Mouse (Mus musculus) ES-Bruce4 (cell line): ENCODE data around the gene Ptpn1. TPM values are rescaled to one million over a fixed set of nuclear protein-coding genes. Genes with fewer than 3 reads are reported as not detected.

ENCODE experiments used
- H3K27ac ChIP-seq: 2 replicates; pipeline ENCODE4 v1.5.1; 2012; ENCODE audit warnings: low read length, inconsistent platforms; ENCODE audit not compliant: insufficient read depth
- H3K27me3 ChIP-seq: 2 replicates; pipeline ENCODE4 v1.6.1; 2012; ENCODE audit warnings: mild to moderate bottlenecking, low read length, inconsistent platforms; ENCODE audit not compliant: control insufficient read depth, poor library complexity, insufficient read depth, severe bottlenecking
- H3K36me3 ChIP-seq: 2 replicates; pipeline ENCODE4 v1.6.1; 2012; ENCODE audit warnings: inconsistent platforms, mild to moderate bottlenecking, low read length, moderate library complexity; ENCODE audit not compliant: control insufficient read depth, poor library complexity, insufficient read depth, severe bottlenecking
- H3K4me1 ChIP-seq: one replicate; pipeline ENCODE4 v1.8.1; 2011; ENCODE audit warnings: low read length; ENCODE audit not compliant: control insufficient read depth, insufficient read depth
- H3K4me3 ChIP-seq: 2 replicates; pipeline ENCODE4 v1.5.1; 2011; ENCODE audit warnings: low read depth, mild to moderate bottlenecking, low read length
- H3K9ac ChIP-seq: 2 replicates; pipeline ENCODE4 v1.6.1; 2012; ENCODE audit warnings: low read depth, mild to moderate bottlenecking, inconsistent platforms; ENCODE audit not compliant: poor library complexity, severe bottlenecking
- H3K9me3 ChIP-seq: replicated peaks from 2 replicates; pipeline ENCODE4 v1.6.1; 2012; ENCODE audit warnings: mild to moderate bottlenecking, low read length, inconsistent platforms; ENCODE audit not compliant: control insufficient read depth, poor library complexity, insufficient read depth, severe bottlenecking
- CTCF ChIP-seq: IDR thresholded peaks from one replicate; pipeline ENCODE4 v1.8.1; 2011; ENCODE audit warnings: low read depth, low read length
- EP300 ChIP-seq: IDR thresholded peaks from 2 replicates; pipeline ENCODE4 v1.6.1; 2011; ENCODE audit warnings: low read depth, low read length; ENCODE audit not compliant: insufficient read depth
- POLR2A ChIP-seq: IDR thresholded peaks from one replicate; pipeline ENCODE4 v1.8.1; 2011; ENCODE audit warnings: low read length; ENCODE audit not compliant: insufficient read depth
- polyA plus RNA-seq: library from polyadenylated mRNA; stranded (reverse); fragments of >200 nt; gene quantifications from 2 replicates; pipeline ENCODE4 v1.2.4, GENCODE M21; 2011; ENCODE audit warnings: low read depth; ENCODE audit not compliant: missing spikeins, insufficient read depth, insufficient read length

Ptpn1 gene
- polyA plus RNA-seq, 1 experiment, result 51.3 TPM

GRCm38 (mm10) chr2:167980391-167980790 lies 48.5 kb downstream of the Ptpn1 start:
- no peak overlapping the region for H3K27ac ChIP-seq
- no peaks in the 10 kb centered on the region for H3K27me3 ChIP-seq
- no peak for TF ChIP-seq CTCF
- no peak for TF ChIP-seq POLR2A
- TF ChIP-seq EP300, result no peak
- no peaks in the 10 kb centered on the region for H3K4me1 ChIP-seq
- no peaks in the 10 kb centered on the region for H3K36me3 ChIP-seq
- no peak overlapping the region for H3K9ac ChIP-seq
- no peak overlapping the region for H3K4me3 ChIP-seq
- no peaks in the 10 kb centered on the region for H3K9me3 ChIP-seq

GRCm38 (mm10) chr2:167982646-167983045 lies 50.8 kb downstream of the Ptpn1 start:
- Histone ChIP-seq H3K9me3 (no peaks in the 10 kb centered on the region), H3K4me3 (no peak overlapping the region), H3K4me1 (no peaks in the 10 kb centered on the region), H3K36me3 (no peaks in the 10 kb centered on the region), H3K27me3 (no peaks in the 10 kb centered on the region), H3K9ac (no peak overlapping the region), H3K27ac (no peak overlapping the region)
- peak; percentile 38 for TF ChIP-seq CTCF
- TF ChIP-seq POLR2A, result no peak

GRCm38 (mm10) chr2:167984371-167984770 lies 52.5 kb downstream of the Ptpn1 start:
- H3K9ac ChIP-seq, result no peak overlapping the region
- no peaks in the 10 kb centered on the region for H3K36me3 ChIP-seq
- H3K27ac ChIP-seq, result no peak overlapping the region
- H3K4me3 ChIP-seq, result no peak overlapping the region
- H3K4me1 ChIP-seq, result no peaks in the 10 kb centered on the region
- no peaks in the 10 kb centered on the region for H3K27me3 ChIP-seq
- TF ChIP-seq CTCF (no peak), POLR2A (no peak), EP300 (no peak)
- no peaks in the 10 kb centered on the region for H3K9me3 ChIP-seq

- H3K9me3 ChIP-seq, result no peaks in the 10 kb centered on the region
- no peak overlapping the region for H3K27ac ChIP-seq
- no peak overlapping the region for H3K9ac ChIP-seq
- no peak overlapping the region for H3K4me3 ChIP-seq
- no peaks in the 10 kb centered on the region for H3K27me3 ChIP-seq
- no peaks in the 10 kb centered on the region for H3K36me3 ChIP-seq
- TF ChIP-seq CTCF (peak; percentile 47), EP300 (no peak), POLR2A (no peak)
- no peaks in the 10 kb centered on the region for H3K4me1 ChIP-seq
Observed at GRCm38 (mm10) chr2:167984946-167985345, 53.1 kb downstream of the Ptpn1 start.

GRCm38 (mm10) chr2:167986762-167987161 lies 54.9 kb downstream of the Ptpn1 start:
- Histone ChIP-seq H3K9me3 (no peaks in the 10 kb centered on the region), H3K4me3 (no peak overlapping the region), H3K27ac (no peak overlapping the region), H3K27me3 (no peaks in the 10 kb centered on the region), H3K36me3 (no peaks in the 10 kb centered on the region), H3K4me1 (no peaks in the 10 kb centered on the region), H3K9ac (no peak overlapping the region)
- TF ChIP-seq CTCF (peak; percentile 82), POLR2A (no peak)

GRCm38 (mm10) chr2:167987640-167988039 lies 55.8 kb downstream of the Ptpn1 start:
- Histone ChIP-seq H3K4me1 (no peaks in the 10 kb centered on the region), H3K36me3 (no peaks in the 10 kb centered on the region), H3K27me3 (no peaks in the 10 kb centered on the region), H3K9ac (no peak overlapping the region), H3K27ac (no peak overlapping the region), H3K9me3 (no peaks in the 10 kb centered on the region), H3K4me3 (no peak overlapping the region)
- TF ChIP-seq CTCF, result no peak
- no peak for TF ChIP-seq EP300
- no peak for TF ChIP-seq POLR2A
